Mouse (Mus musculus) CD4-positive, CD25-positive, alpha-beta regulatory T cell, adult 9 weeks (primary cell): Measurements from ENCODE around the gene Vmn2r14. TPM values are rescaled to one million over a fixed set of nuclear protein-coding genes. Genes with fewer than 3 reads are reported as not detected.

Source experiments
- polyA plus RNA-seq: library from polyadenylated mRNA; unstranded; fragments of 100-300 nt; shearing (Covaris generic); gene quantifications from one replicate; pipeline ENCODE4 v1.2.1, GENCODE M21; 2017

Gene Vmn2r14
- not detected for polyA plus RNA-seq

DNA sequence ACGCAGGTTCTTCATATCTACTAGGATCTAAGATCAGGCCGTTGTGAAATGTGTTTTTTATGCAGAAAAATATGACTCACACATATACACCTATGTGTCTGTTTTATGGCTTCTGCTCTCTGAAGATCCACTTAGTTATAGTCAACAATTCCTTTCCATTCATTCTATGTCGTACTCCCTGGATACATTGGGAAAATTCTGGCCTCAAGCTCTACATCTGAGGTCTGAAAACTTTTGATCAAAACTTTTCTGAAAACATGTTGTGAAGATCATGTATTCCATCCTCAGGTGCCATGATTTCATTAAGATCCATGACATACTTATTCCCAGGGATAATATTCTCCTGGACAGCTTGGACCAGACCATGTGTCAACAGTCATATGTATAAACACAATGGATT is at the start of gene Vmn2r14:
Gene Vmn2r14 (minus strand): TSS at position 101 of the 400 bp plus-strand sequence.

DNA sequence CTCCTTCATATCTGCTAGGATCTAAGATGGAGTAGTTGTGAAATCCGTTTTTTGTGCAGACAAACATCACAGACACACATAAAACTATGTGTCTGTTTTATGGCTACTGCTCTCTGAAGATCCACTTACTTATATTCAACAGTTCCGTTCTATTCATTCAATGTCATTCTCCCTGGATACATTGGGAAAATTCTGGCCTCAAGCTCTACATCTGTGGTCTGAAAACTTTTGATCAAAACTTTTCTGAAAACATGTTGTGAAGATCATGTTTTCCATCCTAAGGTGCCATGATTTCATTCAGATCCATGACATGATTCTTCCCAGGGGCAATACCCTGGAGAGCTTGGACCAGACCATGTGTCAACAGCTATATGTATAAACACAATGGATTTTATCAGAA is 32.4 kb downstream of the Vmn2r14 start, which contains the start of gene Vmn2r13:
Gene Vmn2r13 (minus strand): TSS at position 101 of the 400 bp plus-strand sequence.

Other genes starting within 250 kb of the Vmn2r14 start
- not detected for gene Vmn2r10, start 218.2 kb downstream of the Vmn2r14 start, polyA plus RNA-seq
- 0.10 TPM for gene Vmn2r11, start 165.1 kb downstream of the Vmn2r14 start, polyA plus RNA-seq
- gene Vmn2r12, start 126.8 kb downstream of the Vmn2r14 start, polyA plus RNA-seq = not detected
- not detected for gene Vmn2r13, start 32.5 kb downstream of the Vmn2r14 start, polyA plus RNA-seq
- not detected for gene Vmn2r15, start 72.9 kb upstream of the Vmn2r14 start, polyA plus RNA-seq
- not detected for gene Vmn2r16, start 105.5 kb upstream of the Vmn2r14 start, polyA plus RNA-seq
- gene Vmn2r17, start 195.0 kb upstream of the Vmn2r14 start, polyA plus RNA-seq = not detected